Mouse (Mus musculus): ENCODE data around the gene Trim37. TPM values are rescaled to one million over a fixed set of nuclear protein-coding genes. Genes with fewer than 3 reads are reported as not detected.
"Not testable (repeated sequence)": the region's sequence is repeated elsewhere in the genome, so short reads cannot be mapped to it uniquely, and the experiment has no call there.

Gene Trim37
- polyA plus RNA-seq, 1 experiment from 2014 or later: 7.7 TPM

GRCm38 (mm10) chr11:87259792-87260191, 132.9 kb downstream of the Trim37 start:
- H3K27ac ChIP-seq (ENCODE audit: low read depth, low read length): no peak overlapping the region
- no peaks in the 10 kb centered on the region for H3K27me3 ChIP-seq (replicated peaks; ENCODE audit: control insufficient read depth, insufficient read depth, low read length)
- no peak overlapping the region for H3K9ac ChIP-seq (ENCODE audit: low read depth, low read length)
- H3K4me3 ChIP-seq (ENCODE audit: low read depth, low read length): no peak overlapping the region
- no peaks in the 10 kb centered on the region for H3K9me3 ChIP-seq (ENCODE audit: control insufficient read depth)
- no peak for ATAC-seq
- no peak for TF ChIP-seq CTCF (IDR thresholded peaks at IDR 0.05; ENCODE audit: low read depth)
- H3K36me3 ChIP-seq (ENCODE audit: control insufficient read depth, insufficient read depth): no peaks in the 10 kb centered on the region
- H3K4me2 ChIP-seq (replicated peaks; ENCODE audit: low read depth): no peak overlapping the region
- no peaks in the 10 kb centered on the region for H3K4me1 ChIP-seq (replicated peaks; ENCODE audit: control insufficient read depth, insufficient read depth, low read length)
- WGBS: 69% methylated on average over 10 of the region's 10 CpGs

DNA sequence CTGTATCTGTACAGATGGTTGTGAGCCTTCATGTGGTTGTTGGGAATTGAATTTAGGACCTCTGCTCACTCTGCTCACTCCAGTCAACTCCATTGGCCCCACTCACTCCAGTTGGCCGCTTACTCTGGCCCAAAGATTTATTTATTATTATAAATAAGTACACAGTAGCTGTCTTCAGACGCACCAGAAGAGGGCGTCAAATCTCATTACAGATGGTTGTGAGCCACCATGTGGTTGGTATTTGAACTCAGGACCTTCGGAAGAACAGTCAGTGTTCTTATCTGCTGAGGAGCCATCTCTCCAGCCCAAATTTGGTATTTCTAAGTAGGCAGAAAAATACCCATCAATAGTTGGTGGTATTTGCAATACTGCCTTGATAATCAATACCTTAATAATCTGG, 134.8 kb downstream of the Trim37 start:
- H3K4me1 ChIP-seq (replicated peaks; ENCODE audit: control insufficient read depth, insufficient read depth, low read length); H3K4me2 ChIP-seq (replicated peaks; ENCODE audit: low read depth); H3K36me3 ChIP-seq (ENCODE audit: control insufficient read depth, insufficient read depth); H3K27ac ChIP-seq (ENCODE audit: low read depth, low read length); ATAC-seq; H3K9me3 ChIP-seq (ENCODE audit: control insufficient read depth); H3K4me3 ChIP-seq (ENCODE audit: low read depth, low read length); H3K27me3 ChIP-seq (replicated peaks; ENCODE audit: control insufficient read depth, insufficient read depth, low read length); H3K9ac ChIP-seq (ENCODE audit: low read depth, low read length): not testable (repeated sequence)
- WGBS: 68% methylated on average over 4 of the region's 4 CpGs
- TF ChIP-seq CTCF (IDR thresholded peaks at IDR 0.05; ENCODE audit: low read depth): peak; percentile 47

GRCm38 (mm10) chr11:87263946-87264345, 137.1 kb downstream of the Trim37 start:
- ATAC-seq: no peak
- no peak overlapping the region for H3K4me2 ChIP-seq (replicated peaks; ENCODE audit: low read depth)

DNA sequence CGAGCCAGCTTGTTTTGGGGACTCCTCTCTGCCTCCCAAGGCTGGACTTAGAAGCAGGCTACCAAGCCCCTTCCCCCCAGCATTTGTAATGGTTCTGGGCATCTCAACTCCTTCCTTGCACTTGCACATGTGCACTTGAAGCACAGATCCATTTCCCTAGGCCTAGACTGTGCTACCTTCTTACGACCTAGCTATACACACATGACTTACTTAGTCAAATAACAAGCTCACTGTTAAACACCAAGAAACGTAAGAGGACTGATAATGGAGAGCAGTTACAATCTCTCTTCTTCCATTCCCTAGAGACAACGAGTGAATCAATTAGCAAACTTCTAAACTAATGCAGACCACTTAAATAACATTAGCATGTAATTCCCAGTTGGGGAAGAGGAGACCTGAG, 139.4 kb downstream of the Trim37 start:
- 59% methylated on average over 4 of the region's 4 CpGs for WGBS
- TF ChIP-seq CTCF (IDR thresholded peaks at IDR 0.05; ENCODE audit: low read depth): no peak
- no peak for ATAC-seq

More at GRCm38 (mm10) chr11:87263946-87264345, 137.1 kb downstream of the Trim37 start:
- Histone ChIP-seq H3K27me3 (replicated peaks; ENCODE audit: control insufficient read depth, insufficient read depth, low read length) (no peaks in the 10 kb centered on the region), H3K4me3 (ENCODE audit: low read depth, low read length) (no peak overlapping the region), H3K9me3 (ENCODE audit: control insufficient read depth) (no peaks in the 10 kb centered on the region), H3K4me1 (replicated peaks; ENCODE audit: control insufficient read depth, insufficient read depth, low read length) (no peaks in the 10 kb centered on the region), H3K9ac (ENCODE audit: low read depth, low read length) (no peak overlapping the region), H3K36me3 (ENCODE audit: control insufficient read depth, insufficient read depth) (no peaks in the 10 kb centered on the region), H3K27ac (ENCODE audit: low read depth, low read length) (no peak overlapping the region)
- WGBS: 36% methylated on average over 7 of the region's 7 CpGs
- TF ChIP-seq CTCF (IDR thresholded peaks at IDR 0.05; ENCODE audit: low read depth): no peak

GRCm38 (mm10) chr11:87268803-87269202, 141.9 kb downstream of the Trim37 start:
- Histone ChIP-seq H3K4me2 (replicated peaks; ENCODE audit: low read depth) (no peak overlapping the region), H3K4me3 (ENCODE audit: low read depth, low read length) (no peak overlapping the region), H3K27ac (ENCODE audit: low read depth, low read length) (no peak overlapping the region), H3K9ac (ENCODE audit: low read depth, low read length) (no peak overlapping the region), H3K36me3 (ENCODE audit: control insufficient read depth, insufficient read depth) (no peaks in the 10 kb centered on the region), H3K27me3 (replicated peaks; ENCODE audit: control insufficient read depth, insufficient read depth, low read length) (no peaks in the 10 kb centered on the region), H3K4me1 (replicated peaks; ENCODE audit: control insufficient read depth, insufficient read depth, low read length) (no peaks in the 10 kb centered on the region), H3K9me3 (ENCODE audit: control insufficient read depth) (no peaks in the 10 kb centered on the region)
- peak; percentile 45 for TF ChIP-seq CTCF (IDR thresholded peaks at IDR 0.05; ENCODE audit: low read depth)
- ATAC-seq: no peak
- 83% methylated on average over 2 of the region's 2 CpGs for WGBS

More for the DNA sequence above, 139.4 kb downstream of the Trim37 start:
- no peaks in the 10 kb centered on the region for H3K27me3 ChIP-seq (replicated peaks; ENCODE audit: control insufficient read depth, insufficient read depth, low read length)
- H3K9me3 ChIP-seq (ENCODE audit: control insufficient read depth): no peaks in the 10 kb centered on the region
- no peak overlapping the region for H3K4me3 ChIP-seq (ENCODE audit: low read depth, low read length)
- no peak overlapping the region for H3K9ac ChIP-seq (ENCODE audit: low read depth, low read length)
- no peak overlapping the region for H3K4me2 ChIP-seq (replicated peaks; ENCODE audit: low read depth)
- H3K4me1 ChIP-seq (replicated peaks; ENCODE audit: control insufficient read depth, insufficient read depth, low read length): no peaks in the 10 kb centered on the region
- H3K27ac ChIP-seq (ENCODE audit: low read depth, low read length): no peak overlapping the region
- no peaks in the 10 kb centered on the region for H3K36me3 ChIP-seq (ENCODE audit: control insufficient read depth, insufficient read depth)

MicroRNAs encoded within 50 kb of the gene (microRNA counts, 519-probe panel; counts per million panel counts)
- microRNA mmu-miR-301a: 4,927 counts per million, percentile 84 among the panel's probes with 10 or more counts

Small RNA genes within 50 kb of the gene (microRNA-seq; reads per million reads assigned to microRNA genes)
- 714 reads per million, percentile 73 among the genes with 10 or more reads in this experiment for gene Mir301

Other genes starting within 250 kb of the Trim37 start
- gene Ypel2, start 133.4 kb upstream of the Trim37 start, polyA plus RNA-seq (2015; fragmentation: Nextera tagmentation; extraction: Ambion mirVana): 4.6 and 5.9 TPM in 2 replicates
- 16.0 and 16.7 TPM in 2 replicates for gene Gdpd1, start 53.0 kb upstream of the Trim37 start, polyA plus RNA-seq (2015; fragmentation: Nextera tagmentation; extraction: Ambion mirVana)
- gene Smg8, start 40.3 kb upstream of the Trim37 start, polyA plus RNA-seq (2015; fragmentation: Nextera tagmentation; extraction: Ambion mirVana): 6.5 and 7.2 TPM in 2 replicates
- 1.3 and 1.7 TPM in 2 replicates for gene Prr11, start 18.4 kb upstream of the Trim37 start, polyA plus RNA-seq (2015; fragmentation: Nextera tagmentation; extraction: Ambion mirVana)
- 11.3 and 12.4 TPM in 2 replicates for gene Ska2, start 17.8 kb upstream of the Trim37 start, polyA plus RNA-seq (2015; fragmentation: Nextera tagmentation; extraction: Ambion mirVana)
- 1.4 and 1.7 TPM in 2 replicates for gene Ppm1e, start 231.9 kb downstream of the Trim37 start, polyA plus RNA-seq (2015; fragmentation: Nextera tagmentation; extraction: Ambion mirVana)